Mouse (Mus musculus) liver, adult 2 months (tissue): ENCODE data around the gene Dgkb.

Experiments used
- CTCF ChIP-seq: fragments of 200-500 bp; IDR thresholded peaks from 2 replicates; pipeline ENCODE4 v1.5.1; 2011; ENCODE audit warnings: low read depth, low read length, control low read depth
- POLR2A ChIP-seq: fragments of 200-500 bp; IDR thresholded peaks from 2 replicates; pipeline ENCODE4 v1.6.1; 2011; ENCODE audit warnings: low read length, control low read depth; ENCODE audit not compliant: insufficient read depth; ENCODE audit errors: extremely low read depth

- TF ChIP-seq CTCF (no peak), POLR2A (no peak)
Measured at GRCm38 (mm10) chr12:38598096-38598495, 780.6 kb downstream of the Dgkb start.
